Mouse (Mus musculus) megakaryocyte progenitor cell, adult 5-6 weeks (primary cell): Measurements from ENCODE around the gene Hoxa13. TPM values are rescaled to one million over a fixed set of nuclear protein-coding genes. Genes with fewer than 3 reads are reported as not detected.

Experiments
- ATAC-seq: replicated peaks from 2 replicates; pipeline ENCODE4 v1.8.0; 2016; ENCODE audit warnings: mild to moderate bottlenecking, moderate TSS enrichment, inconsistent platforms; ENCODE audit not compliant: poor library complexity
- total RNA-seq, 2 experiments: library from RNA; stranded (forward) in 1 of 2; stranded (reverse) in 1 of 2; fragments of 157-497, 149-512 nt in 1 of 2; fragments of 200-1000 nt in 1 of 2; gene quantifications; 2 replicates each; pipeline versions ENCODE4 v1.2.3 to v1.2.4; 2015 to 2017

The Hoxa13 gene
- total RNA-seq, 2 experiments from 2014 or later = not detected

GRCm38 (mm10) chr6:52224895-52225611 lies 35.6 kb downstream of the Hoxa13 start:
- no peak for ATAC-seq

GRCm38 (mm10) chr6:52223939-52224760 lies 36.5 kb downstream of the Hoxa13 start:
- no peak for ATAC-seq

- no peak for ATAC-seq
Measured at GRCm38 (mm10) chr6:52222729-52223128, 38.0 kb downstream of the Hoxa13 start.

- no peak for ATAC-seq
Measured at GRCm38 (mm10) chr6:52221993-52222685, 38.5 kb downstream of the Hoxa13 start.

GRCm38 (mm10) chr6:52221337-52221992 lies 39.2 kb downstream of the Hoxa13 start, which contains the start of gene Hoxa7:
Hoxa7 (minus strand) TSS chr6:52221854.
- peak; percentile 70 for ATAC-seq

- ATAC-seq = no peak
Measured at GRCm38 (mm10) chr6:52220865-52221310, 39.8 kb downstream of the Hoxa13 start.

- 0 out of 2 replicates have a peak, but pooled peaks have one; percentile 5 for ATAC-seq
Measured at GRCm38 (mm10) chr6:52220003-52220864, 40.4 kb downstream of the Hoxa13 start.

GRCm38 (mm10) chr6:52219234-52219942 lies 41.3 kb downstream of the Hoxa13 start:
- no peak for ATAC-seq

- no peak for ATAC-seq
Measured at GRCm38 (mm10) chr6:52218643-52219215, 42.0 kb downstream of the Hoxa13 start.

- ATAC-seq = no peak
Measured at GRCm38 (mm10) chr6:52217895-52218642, 42.6 kb downstream of the Hoxa13 start.

- peak; percentile 25 for ATAC-seq
Measured at GRCm38 (mm10) chr6:52217459-52217768, 43.3 kb downstream of the Hoxa13 start.

GRCm38 (mm10) chr6:52216691-52217458 lies 43.8 kb downstream of the Hoxa13 start:
- no peak for ATAC-seq

GRCm38 (mm10) chr6:52215771-52216535 lies 44.7 kb downstream of the Hoxa13 start:
- ATAC-seq = no peak

- no peak for ATAC-seq
Measured at GRCm38 (mm10) chr6:52215070-52215469, 45.6 kb downstream of the Hoxa13 start.

GRCm38 (mm10) chr6:52214271-52214670 lies 46.4 kb downstream of the Hoxa13 start:
- ATAC-seq = no peak

GRCm38 (mm10) chr6:52213119-52213986 lies 47.3 kb downstream of the Hoxa13 start, which contains the start of the genes Hoxa3 and Gm28308:
Hoxa3 (minus strand) TSS chr6:52213336.
Gm28308 (minus strand) TSS chr6:52213339.
- ATAC-seq = peak; percentile 7; the same call in 1 of the 2 replicates
